Mouse (Mus musculus) CH12.LX (cell line): ENCODE data around the gene Lmntd2.

ENCODE experiments used
- CTCF ChIP-seq, 2 experiments: IDR thresholded peaks in 1 of 2; conservative IDR thresholded peaks in 1 of 2; 2 replicates each; pipeline ENCODE4 v1.5.1; 2011 to 2012; ENCODE audit warnings: low read depth in 2 of 2, low read length in 2 of 2, improper control_type of control experiment in 1 of 2, inconsistent platforms in 1 of 2, mild to moderate bottlenecking in 1 of 2, moderate library complexity in 1 of 2
- EP300 ChIP-seq: IDR thresholded peaks from 2 replicates; pipeline ENCODE4 v1.6.1; 2011; ENCODE audit warnings: low read length, improper control_type of control experiment
- KAT2A ChIP-seq: IDR thresholded peaks from 2 replicates; pipeline ENCODE4 v1.6.1; 2012; ENCODE audit warnings: low read length, improper control_type of control experiment, inconsistent platforms; ENCODE audit not compliant: insufficient replicate concordance
- MAX ChIP-seq: IDR thresholded peaks from 2 replicates; pipeline ENCODE4 v1.6.1; 2011; ENCODE audit warnings: low read length, improper control_type of control experiment
- MYC ChIP-seq: IDR thresholded peaks from 2 replicates; pipeline ENCODE4 v1.6.1; 2011; ENCODE audit warnings: low read depth, mild to moderate bottlenecking, improper control_type of control experiment, low read length
- NRF1 ChIP-seq: IDR thresholded peaks from 2 replicates; pipeline ENCODE4 v1.6.1; 2014; ENCODE audit warnings: low read depth, mild to moderate bottlenecking, inconsistent platforms, low read length, improper control_type of control experiment, moderate library complexity
- POLR2A ChIP-seq: IDR thresholded peaks from 2 replicates; pipeline ENCODE4 v1.6.1; 2011; ENCODE audit warnings: low read depth, mild to moderate bottlenecking, improper control_type of control experiment, low read length
- POLR2AphosphoS2 ChIP-seq: IDR thresholded peaks from 2 replicates; pipeline ENCODE4 v1.6.1; 2011; ENCODE audit warnings: low read depth, low read length, improper control_type of control experiment
- SIN3A ChIP-seq: IDR thresholded peaks from 2 replicates; pipeline ENCODE4 v1.6.1; 2012; ENCODE audit warnings: low read length, improper control_type of control experiment, inconsistent platforms
- ZKSCAN1 ChIP-seq: IDR thresholded peaks from 2 replicates; pipeline ENCODE4 v1.6.1; 2012; ENCODE audit warnings: low read depth, inconsistent platforms, low read length, improper control_type of control experiment, borderline replicate concordance
- ZNF384 ChIP-seq: IDR thresholded peaks from 2 replicates; pipeline ENCODE4 v1.6.1; 2012; ENCODE audit warnings: low read depth, low read length, improper control_type of control experiment, inconsistent platforms

GRCm38 (mm10) chr7:141222126-141222467 is 8.2 kb upstream of the Lmntd2 start:
- TF ChIP-seq KAT2A: no peak
- TF ChIP-seq SIN3A: no peak; the same call in 1 of the 2 replicates
- TF ChIP-seq ZKSCAN1: no peak
- no peak for TF ChIP-seq CTCF (conservative IDR thresholded peaks at IDR 0.05 in 1 of 2, IDR thresholded peaks at IDR 0.05 in 1 of 2; ENCODE audit: low read depth in 2 of 2, low read length in 2 of 2)
- no peak for TF ChIP-seq MYC
- TF ChIP-seq EP300: no peak
- no peak for TF ChIP-seq NRF1
- TF ChIP-seq POLR2A: no peak
- TF ChIP-seq ZNF384: no peak
- no peak for TF ChIP-seq POLR2AphosphoS2
- TF ChIP-seq MAX: no peak
